ENCODE assay signal across 19 mouse cellular contexts in genomic region chr8:116622326-116622725, GRCm38 (mm10).
DNase-seq lines count a peak whose midpoint lies in the region; ATAC-seq lines count a peak whose summit lies in the region.
"Had no signal": no experiment of that assay in that cellular context is flagged by ENCODE, and none has a peak within 500 bp of the region (broad histone marks: within the 10 kb centered on the region; RNA-seq: fewer than 3 reads in every experiment).

No protein-coding gene starts in this region.

- H3K36me3 ChIP-seq in forebrain, embryonic 12.5 days (replicated peaks) = no peaks in the 10 kb centered on the region
- no peaks in the 10 kb centered on the region for H3K36me3 ChIP-seq in forebrain, embryonic 11.5 days (ENCODE audit: control insufficient read depth, insufficient read depth, low read length)
- peaks cover 5% of the 10 kb centered on the region; the same call in 1 of the 2 replicates for H3K36me3 ChIP-seq in hindbrain, embryonic 14.5 days (replicated peaks; ENCODE audit: control insufficient read depth, insufficient read depth)
- H3K36me3 ChIP-seq in hindbrain, embryonic 16.5 days (ENCODE audit: control insufficient read depth, insufficient read depth, low read length) = peaks cover 3% of the 10 kb centered on the region; the same call in 1 of the 2 replicates
- H3K36me3 ChIP-seq in liver, embryonic 11.5 days (ENCODE audit: control insufficient read depth, insufficient read depth, low read length) = no peaks in the 10 kb centered on the region

- H3K4me1 ChIP-seq in forebrain, embryonic 12.5 days = 0 out of 2 replicates have a peak, but pooled peaks cover 3% of the 10 kb centered on the region
- no peaks in the 10 kb centered on the region for H3K4me1 ChIP-seq in forebrain, embryonic 11.5 days (replicated peaks; ENCODE audit: control insufficient read depth, insufficient read depth, low read length)
- H3K4me1 ChIP-seq in hindbrain, embryonic 14.5 days (replicated peaks; ENCODE audit: control insufficient read depth, insufficient read depth, low read length) = 0 out of 2 replicates have a peak, but pooled peaks cover 10% of the 10 kb centered on the region
- peaks cover 6% of the 10 kb centered on the region for H3K4me1 ChIP-seq in hindbrain, embryonic 16.5 days (ENCODE audit: control insufficient read depth, insufficient read depth, low read depth, low read length)
- H3K4me1 ChIP-seq in liver, embryonic 11.5 days (replicated peaks; ENCODE audit: control insufficient read depth, insufficient read depth, low read length) = peaks cover 16% of the 10 kb centered on the region

- no peaks in the 10 kb centered on the region for H3K27me3 ChIP-seq in forebrain, embryonic 12.5 days
- H3K27me3 ChIP-seq in forebrain, embryonic 11.5 days (ENCODE audit: control insufficient read depth, insufficient read depth, low read length) = no peaks in the 10 kb centered on the region
- no peaks in the 10 kb centered on the region for H3K27me3 ChIP-seq in hindbrain, embryonic 14.5 days (ENCODE audit: control insufficient read depth, insufficient read depth, low read length)
- H3K27me3 ChIP-seq in hindbrain, embryonic 16.5 days (replicated peaks; ENCODE audit: control insufficient read depth, insufficient read depth, low read length) = no peaks in the 10 kb centered on the region
- no peaks in the 10 kb centered on the region for H3K27me3 ChIP-seq in liver, embryonic 11.5 days (replicated peaks; ENCODE audit: control insufficient read depth, insufficient read depth, low read length)
- H3K27me3 ChIP-seq: embryonic facial prominence, embryonic 13.5 days; midbrain, embryonic 12.5 days had no signal

- no peak overlapping the region for H3K4me3 ChIP-seq in forebrain, embryonic 12.5 days (replicated peaks)
- no peak overlapping the region for H3K4me3 ChIP-seq in forebrain, embryonic 11.5 days (ENCODE audit: low read depth, low read length)
- H3K4me3 ChIP-seq in hindbrain, embryonic 14.5 days (replicated peaks; ENCODE audit: low read length) = no peak overlapping the region
- no peak overlapping the region for H3K4me3 ChIP-seq in hindbrain, embryonic 16.5 days (ENCODE audit: low read length)
- no peak overlapping the region for H3K4me3 ChIP-seq in liver, embryonic 11.5 days (ENCODE audit: low read depth, low read length)
- H3K4me3 ChIP-seq: embryonic facial prominence, embryonic 13.5 days; heart, adult 2 months; midbrain, embryonic 12.5 days had no signal

- intact Hi-C loops in heart, postnatal 36 days (cut with DNase I) = no loop called here

- ATAC-seq in forebrain, embryonic 12.5 days (ENCODE audit: low FRiP score) = no peak
- no peak for ATAC-seq in forebrain, embryonic 11.5 days (replicated peaks; ENCODE audit: low FRiP score)
- no peak for ATAC-seq in hindbrain, embryonic 14.5 days (ENCODE audit: low FRiP score)
- no peak for ATAC-seq in hindbrain, embryonic 16.5 days
- peak; percentile 57; the same call in 1 of the 2 replicates for ATAC-seq in liver, embryonic 11.5 days (replicated peaks; ENCODE audit: low FRiP score)
- ATAC-seq in megakaryocyte progenitor cell, adult 5-6 weeks (replicated peaks; ENCODE audit: poor library complexity) = peak; percentile 56
- no peak for ATAC-seq in erythroblast, adult 5-6 weeks (replicated peaks; ENCODE audit: low FRiP score, poor library complexity, severe bottlenecking)

- H3K4me2 ChIP-seq in forebrain, embryonic 12.5 days = no peak overlapping the region
- H3K4me2 ChIP-seq in forebrain, embryonic 11.5 days (ENCODE audit: low read depth, low read length, severe bottlenecking) = no peak overlapping the region
- no peak overlapping the region for H3K4me2 ChIP-seq in hindbrain, embryonic 14.5 days (replicated peaks)
- H3K4me2 ChIP-seq in hindbrain, embryonic 16.5 days (ENCODE audit: low read length) = no peak overlapping the region
- H3K4me2 ChIP-seq in liver, embryonic 11.5 days = no peak overlapping the region
- H3K4me2 ChIP-seq: embryonic facial prominence, embryonic 13.5 days; midbrain, embryonic 12.5 days had no signal

- no peak for DNase-seq in forebrain, embryonic 11.5 days (ENCODE audit: low spot score)
- DNase-seq in hindbrain, embryonic 14.5 days (ENCODE audit: low spot score) = no peak
- DNase-seq in liver, embryonic 11.5 days (ENCODE audit: low spot score) = no peak
- no peak for DNase-seq in heart, postnatal 36 days
- DNase-seq: adrenal gland, postnatal 10 days; cerebellum, postnatal 36 days; embryo, embryonic 11 days; gastrocnemius, postnatal 36 days; heart, adult 2 months; heart, postnatal 4 days; kidney, adult 2 months; lung, adult 18-20 months had no signal

- WGBS in forebrain, embryonic 12.5 days = 85% methylated on average over 9 of the region's 9 CpGs
- 85% methylated on average over 9 of the region's 9 CpGs for WGBS in forebrain, embryonic 11.5 days
- 81% methylated on average over 9 of the region's 9 CpGs for WGBS in hindbrain, embryonic 14.5 days
- 79% methylated on average over 9 of the region's 9 CpGs for WGBS in hindbrain, embryonic 16.5 days
- 58% methylated on average over 9 of the region's 9 CpGs for WGBS in liver, embryonic 11.5 days

- 0 out of 2 replicates have a peak overlapping the region, but pooled peaks have one; percentile 6 for H3K27ac ChIP-seq in forebrain, embryonic 12.5 days
- no peak overlapping the region for H3K27ac ChIP-seq in forebrain, embryonic 11.5 days (ENCODE audit: low read depth, low read length)
- 0 out of 2 replicates have a peak overlapping the region, but pooled peaks have one; percentile 5 for H3K27ac ChIP-seq in hindbrain, embryonic 14.5 days
- no peak overlapping the region for H3K27ac ChIP-seq in hindbrain, embryonic 16.5 days (ENCODE audit: low read depth, low read length)
- H3K27ac ChIP-seq in liver, embryonic 11.5 days (ENCODE audit: low read depth, low read length) = no peak overlapping the region
- H3K27ac ChIP-seq: embryonic facial prominence, embryonic 13.5 days; heart, adult 2 months; kidney, postnatal 0 days; midbrain, embryonic 12.5 days had no signal

- H3K9ac ChIP-seq in forebrain, embryonic 12.5 days = no peak overlapping the region
- no peak overlapping the region for H3K9ac ChIP-seq in forebrain, embryonic 11.5 days (ENCODE audit: low read length)
- no peak overlapping the region for H3K9ac ChIP-seq in hindbrain, embryonic 14.5 days
- no peak overlapping the region for H3K9ac ChIP-seq in hindbrain, embryonic 16.5 days (ENCODE audit: low read depth, low read length)
- H3K9ac ChIP-seq in liver, embryonic 11.5 days (ENCODE audit: low read depth, low read length) = no peak overlapping the region
- H3K9ac ChIP-seq: embryonic facial prominence, embryonic 13.5 days; midbrain, embryonic 12.5 days had no signal

- H3K9me3 ChIP-seq in forebrain, embryonic 12.5 days = no peaks in the 10 kb centered on the region
- H3K9me3 ChIP-seq in forebrain, embryonic 11.5 days (ENCODE audit: control insufficient read depth, low read length) = no peaks in the 10 kb centered on the region
- no peaks in the 10 kb centered on the region for H3K9me3 ChIP-seq in hindbrain, embryonic 14.5 days (ENCODE audit: control insufficient read depth, low read length)
- no peaks in the 10 kb centered on the region for H3K9me3 ChIP-seq in hindbrain, embryonic 16.5 days (ENCODE audit: control insufficient read depth, low read length)
- H3K9me3 ChIP-seq in liver, embryonic 11.5 days (ENCODE audit: control insufficient read depth, low read length) = no peaks in the 10 kb centered on the region
- H3K9me3 ChIP-seq: embryonic facial prominence, embryonic 13.5 days; midbrain, embryonic 12.5 days had no signal

Comparison
In these comparisons a context has a peak if more than half of its experiments do, and no peak if none do; other contexts are left out.
1. H3K27ac ChIP-seq: peak in forebrain, embryonic 12.5 days (single experiment) and hindbrain, embryonic 14.5 days (single experiment); none in forebrain, embryonic 11.5 days (single experiment), hindbrain, embryonic 16.5 days (single experiment) and liver, embryonic 11.5 days (single experiment).
2. ATAC-seq: peak in liver, embryonic 11.5 days (single experiment) and megakaryocyte progenitor cell, adult 5-6 weeks (single experiment); none in forebrain, embryonic 12.5 days (single experiment), forebrain, embryonic 11.5 days (single experiment), hindbrain, embryonic 14.5 days (single experiment), hindbrain, embryonic 16.5 days (single experiment) and erythroblast, adult 5-6 weeks (single experiment).